Mouse (Mus musculus) liver, embryonic 11.5 days (tissue): Measurements from ENCODE around the gene Dcxr. TPM values are rescaled to one million over a fixed set of nuclear protein-coding genes. Genes with fewer than 3 reads are reported as not detected.

ENCODE experiments used
- ATAC-seq: fragments of 200-750 bp; cut with Nextera tagmentation; replicated peaks from 2 replicates; pipeline ENCODE4 v1.8.0; 2017; ENCODE audit warnings: moderate number of reproducible peaks, mild to moderate bottlenecking, moderate TSS enrichment, moderate library complexity; ENCODE audit not compliant: low FRiP score
- DNase-seq: peaks from one replicate; pipeline ENCODE4 v3.0.0-alpha.2; 2017; ENCODE audit warnings: low spot score
- H3K27ac ChIP-seq: fragments of 300-500 bp; sonication (generic); 2 replicates; pipeline ENCODE4 v1.5.1; 2014; ENCODE audit warnings: mild to moderate bottlenecking, low read depth, low read length, control low read depth
- H3K27me3 ChIP-seq: fragments of 300-500 bp; sonication (generic); replicated peaks from 2 replicates; pipeline ENCODE4 v1.6.1; 2014; ENCODE audit warnings: low read length, mixed read lengths; ENCODE audit not compliant: control insufficient read depth, insufficient read depth
- H3K36me3 ChIP-seq: fragments of 300-500 bp; sonication (generic); 2 replicates; pipeline ENCODE4 v1.6.1; 2014; ENCODE audit warnings: mild to moderate bottlenecking, low read length, moderate library complexity, mixed read lengths; ENCODE audit not compliant: control insufficient read depth, insufficient read depth
- H3K4me1 ChIP-seq: fragments of 300-500 bp; sonication (generic); replicated peaks from 2 replicates; pipeline ENCODE4 v1.6.1; 2014; ENCODE audit warnings: low read length, mixed read lengths; ENCODE audit not compliant: control insufficient read depth, insufficient read depth
- H3K4me2 ChIP-seq: fragments of 300-500 bp; sonication (generic); 2 replicates; pipeline ENCODE4 v1.6.1; 2014; ENCODE audit warnings: mild to moderate bottlenecking, control low read depth, moderate library complexity
- H3K4me3 ChIP-seq: fragments of 300-500 bp; sonication (generic); 2 replicates; pipeline ENCODE4 v1.5.1; 2014; ENCODE audit warnings: low read depth, low read length, control low read depth
- H3K9ac ChIP-seq: fragments of 300-500 bp; sonication (generic); 2 replicates; pipeline ENCODE4 v1.6.1; 2014; ENCODE audit warnings: low read depth, low read length, control low read depth
- H3K9me3 ChIP-seq: fragments of 300-500 bp; sonication (generic); 2 replicates; pipeline ENCODE4 v1.6.1; 2016; ENCODE audit warnings: low read length, inconsistent platforms, mixed read lengths; ENCODE audit not compliant: control insufficient read depth
- WGBS: fragments of 180-500 bp; shearing (Covaris S2); extraction: QIAGEN DNeasy Blood & Tissue Kit; methylation state at CpG from one replicate; pipeline ENCODE4 v1.1.7; 2014; 5-methylcytosine and 5-hydroxymethylcytosine counted together
- polyA plus RNA-seq: library from polyadenylated mRNA; unstranded; fragments of >200 nt; fragmentation: Nextera tagmentation; extraction: Ambion mirVana; gene quantifications from 2 replicates; pipeline ENCODE4 v1.2.1, GENCODE M21; 2014

Dcxr gene
- polyA plus RNA-seq, 1 experiment from 2014 or later = 12.9 TPM

- Histone ChIP-seq H3K4me1 (no peaks in the 10 kb centered on the region), H3K4me2 (no peak overlapping the region), H3K27me3 (peaks cover 18% of the 10 kb centered on the region), H3K27ac (no peak overlapping the region), H3K9me3 (peaks cover 12% of the 10 kb centered on the region; the same call in 1 of the 2 replicates), H3K4me3 (no peak overlapping the region), H3K36me3 (no peaks in the 10 kb centered on the region), H3K9ac (no peak overlapping the region)
- 64% methylated on average over 14 of the region's 14 CpGs for WGBS
- DNase-seq (no peak), ATAC-seq (no peak)
Observed at GRCm38 (mm10) chr11:120761811-120762671, 35.0 kb upstream of the Dcxr start.

- H3K4me1 ChIP-seq = no peaks in the 10 kb centered on the region
- no peak overlapping the region for H3K4me2 ChIP-seq
- WGBS = 86% methylated on average over 9 of the region's 9 CpGs
- H3K9me3 ChIP-seq = peaks cover 12% of the 10 kb centered on the region; the same call in 1 of the 2 replicates
- no peak overlapping the region for H3K27ac ChIP-seq
- no peak for DNase-seq
- peaks cover 14% of the 10 kb centered on the region for H3K27me3 ChIP-seq
- no peaks in the 10 kb centered on the region for H3K36me3 ChIP-seq
- H3K4me3 ChIP-seq = no peak overlapping the region
- H3K9ac ChIP-seq = no peak overlapping the region
- no peak for ATAC-seq
Observed at GRCm38 (mm10) chr11:120760236-120760635, 33.2 kb upstream of the Dcxr start.

- Histone ChIP-seq H3K9me3 (no peaks in the 10 kb centered on the region), H3K4me3 (no peak overlapping the region), H3K4me1 (no peaks in the 10 kb centered on the region), H3K27me3 (peaks cover 4% of the 10 kb centered on the region; the same call in 1 of the 2 replicates), H3K4me2 (no peak overlapping the region), H3K27ac (no peak overlapping the region), H3K9ac (no peak overlapping the region), H3K36me3 (no peaks in the 10 kb centered on the region)
- ATAC-seq = no peak
- WGBS = 63% methylated on average over 4 of the region's 4 CpGs
- no peak for DNase-seq
Observed at GRCm38 (mm10) chr11:120751606-120752005, 24.5 kb upstream of the Dcxr start.

- Histone ChIP-seq H3K4me3 (no peak overlapping the region), H3K9me3 (no peaks in the 10 kb centered on the region), H3K4me2 (no peak overlapping the region), H3K9ac (no peak overlapping the region), H3K27ac (no peak overlapping the region), H3K36me3 (no peaks in the 10 kb centered on the region), H3K4me1 (no peaks in the 10 kb centered on the region), H3K27me3 (peaks cover 4% of the 10 kb centered on the region; the same call in 1 of the 2 replicates)
- 52% methylated on average over 8 of the region's 8 CpGs for WGBS
- ATAC-seq (no peak), DNase-seq (no peak)
Observed at GRCm38 (mm10) chr11:120749430-120749829, 22.3 kb upstream of the Dcxr start.

GRCm38 (mm10) chr11:120747974-120748373 is 20.9 kb upstream of the Dcxr start:
- 63% methylated on average over 4 of the region's 4 CpGs for WGBS
- no peaks in the 10 kb centered on the region for H3K36me3 ChIP-seq
- no peak overlapping the region for H3K9ac ChIP-seq
- H3K4me2 ChIP-seq = no peak overlapping the region
- H3K27me3 ChIP-seq = peaks cover 4% of the 10 kb centered on the region; the same call in 1 of the 2 replicates
- ATAC-seq (no peak), DNase-seq (no peak)
- no peak overlapping the region for H3K4me3 ChIP-seq
- no peaks in the 10 kb centered on the region for H3K9me3 ChIP-seq
- no peak overlapping the region for H3K27ac ChIP-seq
- no peaks in the 10 kb centered on the region for H3K4me1 ChIP-seq

- Histone ChIP-seq H3K9me3 (no peaks in the 10 kb centered on the region), H3K4me3 (no peak overlapping the region), H3K9ac (no peak overlapping the region), H3K27ac (no peak overlapping the region), H3K27me3 (peaks cover 2% of the 10 kb centered on the region; the same call in 1 of the 2 replicates), H3K4me2 (no peak overlapping the region), H3K4me1 (no peaks in the 10 kb centered on the region), H3K36me3 (no peaks in the 10 kb centered on the region)
- no peak for ATAC-seq
- DNase-seq = no peak
- WGBS = 72% methylated on average over 7 of the region's 7 CpGs
Observed at GRCm38 (mm10) chr11:120744121-120744701, 17.1 kb upstream of the Dcxr start.

- H3K4me2 ChIP-seq = no peak overlapping the region
- ATAC-seq (no peak), DNase-seq (no peak)
- H3K9ac ChIP-seq = no peak overlapping the region
- H3K9me3 ChIP-seq = no peaks in the 10 kb centered on the region
- no peaks in the 10 kb centered on the region for H3K4me1 ChIP-seq
- WGBS = 83% methylated on average over 5 of the region's 5 CpGs
- H3K36me3 ChIP-seq = no peaks in the 10 kb centered on the region
- peaks cover 2% of the 10 kb centered on the region; the same call in 1 of the 2 replicates for H3K27me3 ChIP-seq
- H3K27ac ChIP-seq = no peak overlapping the region
- no peak overlapping the region for H3K4me3 ChIP-seq
Observed at GRCm38 (mm10) chr11:120740981-120741380, 13.9 kb upstream of the Dcxr start.

- DNase-seq (no peak), ATAC-seq (no peak)
- Histone ChIP-seq H3K4me2 (no peak overlapping the region), H3K9me3 (no peaks in the 10 kb centered on the region), H3K4me1 (no peaks in the 10 kb centered on the region), H3K27me3 (peaks cover 4% of the 10 kb centered on the region; the same call in 1 of the 2 replicates), H3K27ac (no peak overlapping the region), H3K9ac (no peak overlapping the region), H3K36me3 (no peaks in the 10 kb centered on the region), H3K4me3 (no peak overlapping the region)
- WGBS = 65% methylated on average over 6 of the region's 6 CpGs
Observed at GRCm38 (mm10) chr11:120736424-120736823, 9.3 kb upstream of the Dcxr start.
